Mouse (Mus musculus) forebrain, embryonic 11.5 days (tissue): Measurements from ENCODE around the gene Robo2. TPM values are rescaled to one million over a fixed set of nuclear protein-coding genes. Genes with fewer than 3 reads are reported as not detected.

Source experiments
- ATAC-seq: fragments of 200-750 bp; cut with Nextera tagmentation; replicated peaks from 2 replicates; pipeline ENCODE4 v1.8.0; 2017; ENCODE audit warnings: moderate TSS enrichment; ENCODE audit not compliant: low FRiP score
- DNase-seq: peaks from one replicate; pipeline ENCODE4 v3.0.0-alpha.2; 2017; ENCODE audit warnings: low spot score
- H3K27ac ChIP-seq: fragments of 300-500 bp; sonication (generic); 2 replicates; pipeline ENCODE4 v1.5.1; 2014; ENCODE audit warnings: low read depth, low read length
- H3K27me3 ChIP-seq: fragments of 300-500 bp; sonication (generic); 2 replicates; pipeline ENCODE4 v1.6.1; 2014; ENCODE audit warnings: mild to moderate bottlenecking, low read length, mixed read lengths; ENCODE audit not compliant: control insufficient read depth, insufficient read depth
- H3K36me3 ChIP-seq: fragments of 300-500 bp; sonication (generic); 2 replicates; pipeline ENCODE4 v1.6.1; 2014; ENCODE audit warnings: mild to moderate bottlenecking, low read length, moderate library complexity, mixed read lengths; ENCODE audit not compliant: control insufficient read depth, insufficient read depth
- H3K4me1 ChIP-seq: fragments of 300-500 bp; sonication (generic); replicated peaks from 2 replicates; pipeline ENCODE4 v1.6.1; 2014; ENCODE audit warnings: low read length, mixed read lengths; ENCODE audit not compliant: control insufficient read depth, insufficient read depth
- H3K4me2 ChIP-seq: fragments of 300-500 bp; sonication (generic); 2 replicates; pipeline ENCODE4 v1.6.1; 2014; ENCODE audit warnings: low read depth, mild to moderate bottlenecking, low read length, moderate library complexity, mixed read lengths; ENCODE audit not compliant: severe bottlenecking
- H3K4me3 ChIP-seq: fragments of 300-500 bp; sonication (generic); 2 replicates; pipeline ENCODE4 v1.5.1; 2014; ENCODE audit warnings: low read depth, low read length
- H3K9ac ChIP-seq: fragments of 300-500 bp; sonication (generic); 2 replicates; pipeline ENCODE4 v1.6.1; 2014; ENCODE audit warnings: low read length
- H3K9me3 ChIP-seq: fragments of 300-500 bp; sonication (generic); 2 replicates; pipeline ENCODE4 v1.6.1; 2016; ENCODE audit warnings: low read length, mixed read lengths; ENCODE audit not compliant: control insufficient read depth
- WGBS: fragments of 180-500 bp; shearing (Covaris S2); extraction: QIAGEN DNeasy Blood & Tissue Kit; methylation state at CpG from one replicate; pipeline ENCODE4 v1.1.7; 2014; 5-methylcytosine and 5-hydroxymethylcytosine counted together
- polyA plus RNA-seq: library from polyadenylated mRNA; unstranded; fragments of >200 nt; fragmentation: Nextera tagmentation; extraction: Ambion mirVana; gene quantifications from 2 replicates; pipeline ENCODE4 v1.2.1, GENCODE M21; 2014

Robo2 gene
- polyA plus RNA-seq, 1 experiment from 2014 or later, result 33.7 TPM

DNA sequence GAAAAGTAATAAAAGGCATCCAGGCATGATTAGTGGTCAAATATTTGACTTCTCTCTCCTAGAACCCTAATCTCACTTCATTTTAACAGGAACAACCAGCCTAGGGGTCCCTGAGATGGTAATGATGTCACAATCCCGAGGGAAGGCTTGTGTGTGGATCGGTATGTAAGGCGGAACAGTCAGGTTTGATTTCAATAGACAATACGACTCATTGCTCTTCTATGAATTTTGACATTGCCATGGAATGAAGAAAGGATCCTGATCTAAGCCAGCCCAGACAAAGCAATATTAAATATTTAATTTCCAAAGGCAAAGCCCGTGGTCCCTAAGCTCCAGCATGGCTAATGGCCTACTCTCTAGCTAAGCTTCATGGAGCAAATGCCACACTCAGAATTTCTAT is 167.2 kb downstream of the Robo2 start:
- H3K4me1 ChIP-seq, result no peaks in the 10 kb centered on the region
- H3K27ac ChIP-seq, result no peak overlapping the region
- no peaks in the 10 kb centered on the region for H3K9me3 ChIP-seq
- H3K4me2 ChIP-seq, result no peak overlapping the region
- 92% methylated on average over 5 of the region's 5 CpGs for WGBS
- DNase-seq (no peak), ATAC-seq (no peak)
- H3K27me3 ChIP-seq, result no peaks in the 10 kb centered on the region
- H3K4me3 ChIP-seq, result no peak overlapping the region
- H3K9ac ChIP-seq, result no peak overlapping the region
- no peaks in the 10 kb centered on the region for H3K36me3 ChIP-seq

DNA sequence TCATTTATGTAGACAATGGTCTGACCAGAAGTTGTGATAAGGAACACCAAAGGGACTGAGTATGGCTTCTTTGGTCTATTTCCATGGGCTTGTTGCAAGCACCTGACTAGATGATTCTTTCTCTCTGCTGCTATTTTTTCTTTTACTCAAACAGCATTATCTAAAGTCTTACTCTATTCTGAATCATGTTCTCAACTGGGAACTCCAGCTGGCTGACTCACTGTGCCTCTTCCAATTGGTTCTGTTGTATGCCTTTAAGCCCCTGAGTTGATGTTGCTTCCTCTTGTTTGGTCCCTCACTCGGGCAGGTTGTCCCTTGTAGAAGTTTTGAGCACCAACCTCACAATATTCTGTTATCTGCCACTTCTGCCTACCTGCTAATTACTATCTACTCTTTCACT is 170.1 kb downstream of the Robo2 start:
- H3K4me3 ChIP-seq, result no peak overlapping the region
- no peaks in the 10 kb centered on the region for H3K27me3 ChIP-seq
- ATAC-seq, result no peak
- H3K4me2 ChIP-seq, result no peak overlapping the region
- no peaks in the 10 kb centered on the region for H3K9me3 ChIP-seq
- no peaks in the 10 kb centered on the region for H3K36me3 ChIP-seq
- no peak overlapping the region for H3K9ac ChIP-seq
- no peaks in the 10 kb centered on the region for H3K4me1 ChIP-seq
- no peak for DNase-seq
- WGBS, result 83% methylated on average over 1 of the region's 1 CpGs
- no peak overlapping the region for H3K27ac ChIP-seq

DNA sequence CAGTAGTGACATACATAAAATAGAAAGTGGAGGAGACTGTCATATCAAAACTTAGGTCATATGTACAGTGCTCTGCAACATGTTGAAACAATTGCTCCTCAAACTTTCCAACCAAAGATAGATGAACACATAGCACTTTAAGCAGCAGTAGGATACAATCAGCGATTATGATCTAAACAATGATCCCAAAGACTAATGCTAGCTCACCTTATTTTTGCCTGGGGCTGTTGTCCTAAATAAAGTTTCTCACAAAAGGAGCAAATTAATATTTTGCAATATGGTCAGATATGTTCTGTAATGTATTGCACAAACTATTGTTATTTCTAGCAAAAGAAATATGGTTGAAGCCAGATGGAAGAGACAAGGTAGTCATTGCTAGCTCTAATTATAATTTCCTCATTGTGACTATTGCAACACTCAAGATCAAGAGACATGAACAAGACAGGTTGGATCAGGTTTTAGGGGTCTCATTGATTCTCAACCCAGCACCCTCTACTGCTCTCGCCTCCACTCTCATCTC is 174.2 kb downstream of the Robo2 start:
- Histone ChIP-seq H3K9me3 (no peaks in the 10 kb centered on the region), H3K27ac (no peak overlapping the region), H3K9ac (no peak overlapping the region), H3K27me3 (no peaks in the 10 kb centered on the region), H3K4me1 (no peaks in the 10 kb centered on the region), H3K36me3 (no peaks in the 10 kb centered on the region), H3K4me2 (no peak overlapping the region), H3K4me3 (no peak overlapping the region)
- 100% methylated on average over 2 of the region's 2 CpGs for WGBS
- DNase-seq (no peak), ATAC-seq (no peak)

DNA sequence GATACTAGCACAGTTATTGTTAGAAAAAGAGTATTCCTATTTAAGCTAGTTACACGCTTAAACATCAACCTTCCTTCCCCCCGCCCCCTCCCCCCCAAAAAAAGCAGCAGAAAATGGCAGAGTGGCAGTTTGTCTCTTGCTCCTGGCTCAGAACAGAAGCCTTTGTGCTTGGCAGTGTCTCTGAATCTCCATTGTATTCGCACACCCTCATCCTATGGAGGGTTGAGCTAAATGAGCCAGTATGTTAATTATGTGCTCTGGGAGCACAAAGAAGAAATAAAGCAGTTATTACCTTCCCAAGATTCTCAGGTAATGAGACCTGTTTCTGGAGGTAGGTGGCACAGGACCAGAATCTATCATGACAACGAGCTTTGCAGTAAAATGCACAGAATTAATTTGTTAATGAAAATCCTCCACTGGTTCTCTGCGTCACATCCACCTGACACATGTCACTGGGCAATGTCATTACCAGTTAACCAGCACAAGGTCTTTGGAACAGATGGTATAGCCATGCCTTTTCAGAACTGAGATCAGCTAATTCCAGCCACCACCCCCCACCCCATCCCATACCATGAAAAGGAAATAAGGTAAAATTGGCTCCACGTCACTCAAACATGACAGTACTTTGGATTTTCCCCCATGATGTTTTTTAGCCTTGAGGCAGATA is 177.1 kb downstream of the Robo2 start:
- DNase-seq (no peak), ATAC-seq (peak; percentile 80)
- Histone ChIP-seq H3K4me3 (no peak overlapping the region), H3K9me3 (no peaks in the 10 kb centered on the region), H3K4me1 (no peaks in the 10 kb centered on the region), H3K9ac (no peak overlapping the region), H3K36me3 (no peaks in the 10 kb centered on the region), H3K27me3 (no peaks in the 10 kb centered on the region), H3K27ac (0 out of 2 replicates have a peak overlapping the region, but pooled peaks have one; percentile 18), H3K4me2 (no peak overlapping the region)
- WGBS, result 56% methylated on average over 6 of the region's 6 CpGs

DNA sequence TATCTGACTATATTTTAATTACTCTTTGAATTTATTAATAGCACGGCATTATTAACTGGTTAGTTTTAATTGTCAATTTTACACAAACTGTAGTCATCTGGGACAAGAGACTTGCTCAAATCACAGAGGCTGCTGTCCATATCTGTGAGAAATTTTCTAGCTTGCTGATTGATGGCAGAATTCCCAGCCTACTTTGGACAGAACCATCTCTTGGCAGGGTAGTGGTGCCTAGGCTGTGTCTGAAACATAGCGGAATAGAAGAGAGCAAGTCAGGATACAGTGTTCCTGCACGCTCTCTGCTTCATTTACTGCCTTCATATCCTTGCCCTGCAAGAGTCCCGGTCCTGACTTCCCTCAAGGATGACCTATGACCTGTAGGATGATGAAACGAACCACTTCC is 178.0 kb downstream of the Robo2 start:
- H3K4me3 ChIP-seq, result no peak overlapping the region
- no peak overlapping the region for H3K4me2 ChIP-seq
- DNase-seq (no peak), ATAC-seq (no peak)
- no peak overlapping the region for H3K27ac ChIP-seq
- WGBS, result 72% methylated on average over 5 of the region's 5 CpGs
- no peaks in the 10 kb centered on the region for H3K27me3 ChIP-seq
- H3K9me3 ChIP-seq, result no peaks in the 10 kb centered on the region
- no peaks in the 10 kb centered on the region for H3K36me3 ChIP-seq
- no peak overlapping the region for H3K9ac ChIP-seq
- no peaks in the 10 kb centered on the region for H3K4me1 ChIP-seq

DNA sequence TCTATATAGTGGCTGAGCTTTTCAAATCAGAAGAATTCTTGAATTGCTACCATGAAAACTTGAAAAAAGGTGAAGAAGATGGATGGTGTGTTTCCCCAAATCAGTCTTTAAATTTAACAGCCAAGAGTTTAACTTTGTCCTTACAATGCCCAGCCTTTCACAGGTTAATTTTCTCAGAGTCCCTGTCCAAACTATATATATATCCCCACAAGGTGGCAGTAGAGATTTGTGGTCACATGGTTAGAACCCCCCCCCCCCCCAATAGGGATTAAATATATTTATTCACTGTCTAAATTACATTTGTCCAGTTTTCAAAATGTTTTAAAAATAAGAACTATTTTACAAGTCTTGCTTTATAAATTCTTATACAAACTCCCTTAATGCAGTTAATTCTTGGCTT is 184.3 kb downstream of the Robo2 start:
- H3K9me3 ChIP-seq, result no peaks in the 10 kb centered on the region
- no peaks in the 10 kb centered on the region for H3K27me3 ChIP-seq
- no peak for ATAC-seq
- DNase-seq, result no peak
- H3K36me3 ChIP-seq, result no peaks in the 10 kb centered on the region
- no peak overlapping the region for H3K4me3 ChIP-seq
- no peak overlapping the region for H3K9ac ChIP-seq
- no peak overlapping the region for H3K27ac ChIP-seq
- H3K4me1 ChIP-seq, result no peaks in the 10 kb centered on the region
- H3K4me2 ChIP-seq, result no peak overlapping the region

DNA sequence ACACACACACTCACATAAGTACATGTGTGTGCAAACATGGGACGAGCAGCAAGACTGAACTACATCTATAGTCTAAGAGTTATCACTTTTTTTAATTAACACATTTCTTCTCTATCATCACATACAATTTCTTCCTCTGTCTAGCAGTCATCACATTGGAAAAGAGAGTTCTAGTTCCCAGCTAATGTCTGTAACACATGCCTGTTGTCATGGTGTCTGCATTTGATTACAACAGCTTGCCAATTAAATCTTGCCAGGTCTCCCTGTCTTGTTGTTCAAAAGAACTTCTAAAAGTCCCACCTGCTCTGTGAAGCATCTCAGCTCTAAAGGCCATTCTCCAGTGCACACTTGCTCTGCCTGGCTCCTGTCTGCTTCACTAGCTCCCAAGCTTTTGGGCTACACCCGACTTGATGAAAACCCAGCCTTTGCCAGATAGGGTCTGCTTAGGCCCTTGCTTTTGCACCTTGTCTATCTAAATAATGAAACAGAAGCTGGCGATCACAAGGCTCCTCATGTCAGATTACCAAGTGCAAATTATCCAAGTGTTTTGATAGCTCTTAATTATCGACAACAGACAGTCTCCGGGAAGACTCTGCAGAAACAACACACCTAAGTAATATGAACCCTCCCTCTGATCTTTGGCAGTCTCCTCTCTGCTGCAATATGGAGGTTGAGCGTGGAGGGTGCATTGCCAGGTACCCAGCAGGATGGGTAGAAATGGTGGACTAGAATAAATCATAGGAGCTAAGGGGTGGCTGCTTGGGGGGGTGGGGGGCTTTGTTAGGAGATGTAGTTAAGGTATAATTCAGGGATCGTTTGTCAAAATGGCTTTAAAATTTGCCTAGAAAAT is 186.0 kb downstream of the Robo2 start:
- H3K9me3 ChIP-seq, result no peaks in the 10 kb centered on the region
- H3K4me3 ChIP-seq, result no peak overlapping the region
- H3K4me2 ChIP-seq, result no peak overlapping the region
- H3K27ac ChIP-seq, result no peak overlapping the region
- H3K27me3 ChIP-seq, result no peaks in the 10 kb centered on the region
- no peak overlapping the region for H3K9ac ChIP-seq
- no peak for ATAC-seq
- no peak for DNase-seq
- no peaks in the 10 kb centered on the region for H3K36me3 ChIP-seq
- H3K4me1 ChIP-seq, result no peaks in the 10 kb centered on the region
- 77% methylated on average over 7 of the region's 7 CpGs for WGBS

DNA sequence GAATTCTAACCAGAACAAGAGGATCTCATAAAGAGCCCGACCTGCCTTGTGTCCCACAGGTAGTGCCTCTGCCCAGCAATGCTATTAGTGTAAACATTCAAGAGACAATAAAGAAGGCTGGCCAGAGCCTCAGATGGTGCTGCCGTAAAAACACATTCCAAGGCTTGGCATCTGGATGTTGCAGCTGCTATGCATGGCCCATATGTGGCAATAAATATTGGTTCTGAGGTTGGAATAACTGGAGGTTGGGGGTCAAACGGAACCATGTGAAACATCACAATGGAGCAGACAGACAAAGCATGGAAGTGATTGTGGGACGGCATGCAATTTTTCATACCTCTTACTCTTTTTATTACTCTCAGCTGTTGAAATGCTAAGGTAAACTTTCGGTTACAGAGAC is 189.1 kb downstream of the Robo2 start:
- H3K36me3 ChIP-seq, result no peaks in the 10 kb centered on the region
- no peak for ATAC-seq

More for the DNA sequence above, 189.1 kb downstream of the Robo2 start:
- WGBS, result 77% methylated on average over 5 of the region's 5 CpGs
- H3K4me1 ChIP-seq, result no peaks in the 10 kb centered on the region
- no peaks in the 10 kb centered on the region for H3K9me3 ChIP-seq
- H3K4me2 ChIP-seq, result no peak overlapping the region
- H3K9ac ChIP-seq, result no peak overlapping the region
- DNase-seq, result no peak
- no peak overlapping the region for H3K4me3 ChIP-seq
- H3K27me3 ChIP-seq, result no peaks in the 10 kb centered on the region
- no peak overlapping the region for H3K27ac ChIP-seq
